Mouse (Mus musculus) CH12.LX (cell line): ENCODE measurements at regions not wholly inside any gene's neighbourhood (a gene's known extent, or its start where the extent isn't known, plus 50 kb on each side); places are given as distances from the start of the nearest gene placed in this dataset.
"Not testable (repeated sequence)": the region's sequence is repeated elsewhere in the genome, so short reads cannot be mapped to it uniquely, and the experiment has no call there.

ENCODE experiments used
- DNase-seq: peaks from one replicate; pipeline ENCODE4 v3.0.0-alpha.2; 2013; ENCODE audit errors: extremely low read depth
- H3K27ac ChIP-seq: 2 replicates; pipeline ENCODE4 v1.5.1; 2012; ENCODE audit warnings: low read depth, mild to moderate bottlenecking, control low read depth, moderate library complexity; ENCODE audit not compliant: insufficient read depth
- H3K27me3 ChIP-seq: replicated peaks from 2 replicates; pipeline ENCODE3; 2012; ENCODE audit warnings: inconsistent platforms
- H3K36me3 ChIP-seq, 2 experiments: replicated peaks in 1 of 2; 2 replicates each; pipeline versions ENCODE3 to v1.6.1; 2012; ENCODE audit warnings: inconsistent platforms in 1 of 2, low read length in 1 of 2, mild to moderate bottlenecking in 1 of 2, mixed read lengths in 1 of 2, moderate library complexity in 1 of 2; ENCODE audit not compliant: control insufficient read depth in 1 of 2, insufficient read depth in 1 of 2
- H3K4me1 ChIP-seq, 2 experiments: 2 replicates each; pipeline ENCODE4 v1.6.1; 2012; ENCODE audit warnings: inconsistent platforms in 1 of 2, moderate library complexity in 1 of 2; ENCODE audit not compliant: insufficient read depth in 2 of 2, control insufficient read depth in 1 of 2
- H3K4me2 ChIP-seq: 2 replicates; pipeline ENCODE4 v1.6.1; 2012; ENCODE audit warnings: low read depth, mild to moderate bottlenecking, control low read depth; ENCODE audit not compliant: poor library complexity, insufficient read depth, severe bottlenecking
- H3K4me3 ChIP-seq, 3 experiments: fragments of 150-350 bp in 1 of 3; sonication (generic) in 1 of 3; replicated peaks in 1 of 3; 2 replicates each; pipeline versions ENCODE3 to v1.5.1; 2011 to 2012; ENCODE audit warnings: low read depth in 2 of 3, low read length in 2 of 3, mild to moderate bottlenecking in 2 of 3, moderate library complexity in 2 of 3, control low read depth in 1 of 3, improper control_type of control experiment in 1 of 3, inconsistent platforms in 1 of 3, mixed read lengths in 1 of 3; ENCODE audit not compliant: poor library complexity in 1 of 3
- H3K79me2 ChIP-seq: replicated peaks from 2 replicates; pipeline ENCODE4 v1.6.1; 2012; ENCODE audit warnings: mild to moderate bottlenecking, moderate library complexity; ENCODE audit not compliant: control insufficient read depth, poor library complexity, insufficient read depth, severe bottlenecking; ENCODE audit errors: extremely low read depth
- H3K9ac ChIP-seq: 2 replicates; pipeline ENCODE4 v1.6.1; 2012; ENCODE audit warnings: low read depth, mild to moderate bottlenecking, control low read depth, moderate library complexity; ENCODE audit not compliant: insufficient read depth
- H3K9me3 ChIP-seq: replicated peaks from 2 replicates; pipeline ENCODE3; 2012; ENCODE audit warnings: low read length, inconsistent platforms, mixed read lengths
- CHD1 ChIP-seq: IDR thresholded peaks from 2 replicates; pipeline ENCODE4 v1.6.1; 2012; ENCODE audit warnings: low read depth, low read length, improper control_type of control experiment, inconsistent platforms
- CHD2 ChIP-seq: IDR thresholded peaks from 2 replicates; pipeline ENCODE4 v1.6.1; 2011; ENCODE audit warnings: low read length, improper control_type of control experiment
- ELF1 ChIP-seq: IDR thresholded peaks from 2 replicates; pipeline ENCODE4 v1.6.1; 2014; ENCODE audit warnings: low read depth, mild to moderate bottlenecking, inconsistent platforms, low read length, improper control_type of control experiment
- EP300 ChIP-seq: IDR thresholded peaks from 2 replicates; pipeline ENCODE4 v1.6.1; 2011; ENCODE audit warnings: low read length, improper control_type of control experiment
- GABPA ChIP-seq: IDR thresholded peaks from 2 replicates; pipeline ENCODE4 v1.6.1; 2012; ENCODE audit warnings: low read depth, low read length, improper control_type of control experiment, inconsistent platforms; ENCODE audit not compliant: insufficient replicate concordance
- HCFC1 ChIP-seq: IDR thresholded peaks from 2 replicates; pipeline ENCODE4 v1.6.1; 2012; ENCODE audit warnings: low read depth, mild to moderate bottlenecking, inconsistent platforms, low read length, improper control_type of control experiment
- MAX ChIP-seq: IDR thresholded peaks from 2 replicates; pipeline ENCODE4 v1.6.1; 2011; ENCODE audit warnings: low read length, improper control_type of control experiment
- MEF2A ChIP-seq: IDR thresholded peaks from 2 replicates; pipeline ENCODE4 v1.6.1; 2014; ENCODE audit warnings: low read depth, mild to moderate bottlenecking, inconsistent platforms, low read length, improper control_type of control experiment, borderline replicate concordance
- PAX5 ChIP-seq: IDR thresholded peaks from 2 replicates; pipeline ENCODE4 v1.6.1; 2012; ENCODE audit warnings: low read length, inconsistent platforms, mixed read lengths
- POLR2A ChIP-seq: IDR thresholded peaks from 2 replicates; pipeline ENCODE4 v1.6.1; 2011; ENCODE audit warnings: low read depth, mild to moderate bottlenecking, improper control_type of control experiment, low read length
- POLR2AphosphoS2 ChIP-seq: IDR thresholded peaks from 2 replicates; pipeline ENCODE4 v1.6.1; 2011; ENCODE audit warnings: low read depth, low read length, improper control_type of control experiment
- SIN3A ChIP-seq: IDR thresholded peaks from 2 replicates; pipeline ENCODE4 v1.6.1; 2012; ENCODE audit warnings: low read length, improper control_type of control experiment, inconsistent platforms
- TBP ChIP-seq: conservative IDR thresholded peaks from 2 replicates; pipeline ENCODE4 v1.6.1; 2011; ENCODE audit warnings: low read depth, low read length, improper control_type of control experiment
- ZMIZ1 ChIP-seq: IDR thresholded peaks from 2 replicates; pipeline ENCODE4 v1.6.1; 2012; ENCODE audit warnings: low read depth, mild to moderate bottlenecking, inconsistent platforms, low read length, improper control_type of control experiment
- ZNF384 ChIP-seq: IDR thresholded peaks from 2 replicates; pipeline ENCODE4 v1.6.1; 2012; ENCODE audit warnings: low read depth, low read length, improper control_type of control experiment, inconsistent platforms
- dilution Hi-C: fragments of 300-500 bp; cut with MboI; formaldehyde crosslinking; loops from 2 replicates; pipeline ENCODE4 v1.14.3; 2020; ENCODE audit warnings: low sequenced_read_pairs; ENCODE audit not compliant: extremely low pct_unique_long_range_greater_than_20kb, extremely low pct_ligation_motif_present
- in situ Hi-C: fragments of 300-500 bp; cut with MboI; formaldehyde crosslinking; loops from 3 replicates; pipeline ENCODE4 v1.14.3; 2019; ENCODE audit warnings: low sequenced_read_pairs, low pct_ligation_motif_present, low pct_unique_long_range_greater_than_20kb, mixed read lengths

DNA sequence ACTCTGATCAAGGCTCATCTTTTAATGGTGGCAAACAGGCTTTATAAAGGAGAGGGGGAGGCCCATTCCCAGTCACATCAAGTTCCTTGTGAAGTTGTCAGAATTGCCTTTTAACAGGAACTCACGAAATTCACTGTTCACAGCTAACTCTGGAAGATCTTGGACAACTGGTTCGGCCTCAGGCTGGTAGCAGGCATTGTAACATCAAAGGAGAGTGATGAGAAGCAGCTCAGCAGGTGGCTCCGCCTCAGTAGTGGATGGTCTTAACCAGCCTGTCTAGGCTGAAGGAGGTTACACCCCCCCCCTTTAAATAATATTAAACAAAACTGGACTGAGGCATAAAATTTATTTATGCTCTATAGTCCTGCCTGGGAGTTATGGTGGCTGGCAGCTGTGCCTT lies 113.0 kb upstream of the Tac1 start:
- in situ Hi-C loops (no loop called here), dilution Hi-C loops (no loop called here)
- Histone ChIP-seq H3K4me1 (no peaks in the 10 kb centered on the region), H3K9ac (no peak overlapping the region), H3K36me3 (no peaks in the 10 kb centered on the region), H3K27ac (no peak overlapping the region), H3K4me3 (no peak overlapping the region), H3K27me3 (no peaks in the 10 kb centered on the region), H3K79me2 (no peaks in the 10 kb centered on the region), H3K9me3 (no peaks in the 10 kb centered on the region), H3K4me2 (no peak overlapping the region)
- TF ChIP-seq EP300 (no peak), MAX (no peak), ZMIZ1 (no peak)
- DNase-seq: no peak

DNA sequence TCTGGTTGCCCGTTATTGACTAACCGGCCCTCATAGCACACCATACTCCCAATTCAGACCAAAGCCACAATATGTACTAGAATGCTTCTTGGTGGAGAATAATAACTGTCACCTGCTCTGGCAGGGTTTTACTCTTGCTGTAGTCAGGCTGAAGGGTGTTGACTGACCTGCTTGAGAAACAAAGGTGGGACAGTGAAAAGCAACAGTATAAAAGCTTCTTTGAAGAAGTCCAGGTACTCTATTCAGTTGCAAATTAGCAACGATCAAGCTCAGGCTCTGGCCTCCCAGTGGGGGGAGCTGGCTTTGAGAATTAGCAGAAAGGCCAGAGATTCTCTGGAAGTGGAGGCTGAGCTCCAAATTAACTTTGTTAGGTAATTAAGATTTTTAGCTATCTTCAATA lies 112.4 kb upstream of the Tac1 start:
- H3K4me1 ChIP-seq, DNase-seq, H3K9ac ChIP-seq, H3K9me3 ChIP-seq, H3K4me2 ChIP-seq, dilution Hi-C loops, H3K27ac ChIP-seq, in situ Hi-C loops, H3K79me2 ChIP-seq, H3K27me3 ChIP-seq, H3K36me3 ChIP-seq, H3K4me3 ChIP-seq: not testable (repeated sequence)

DNA sequence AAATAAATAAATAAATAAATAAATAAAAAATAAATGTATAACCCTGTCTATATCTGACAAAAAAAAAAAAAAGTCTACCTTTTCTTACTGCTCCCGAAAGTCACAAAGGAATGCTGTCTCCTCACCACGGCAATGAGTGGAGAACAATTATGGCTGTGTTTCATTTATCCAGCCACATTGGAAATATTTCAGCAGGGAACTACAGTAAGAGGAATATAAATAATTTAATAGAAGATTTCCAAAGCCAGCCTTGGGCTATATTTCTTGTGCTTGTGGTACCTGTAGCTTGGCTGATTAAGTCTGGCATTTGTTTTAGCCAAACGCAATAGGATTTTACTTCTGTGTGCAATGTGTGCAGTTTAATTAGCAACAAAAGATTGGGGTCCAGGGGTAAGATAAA lies 98.8 kb upstream of the Tac1 start:
- dilution Hi-C loops: no loop called here
- H3K4me1 ChIP-seq: no peaks in the 10 kb centered on the region
- H3K9me3 ChIP-seq: no peaks in the 10 kb centered on the region
- H3K27ac ChIP-seq: no peak overlapping the region
- H3K79me2 ChIP-seq: no peaks in the 10 kb centered on the region
- H3K36me3 ChIP-seq: no peaks in the 10 kb centered on the region
- no peak overlapping the region for H3K9ac ChIP-seq
- no peak overlapping the region for H3K4me2 ChIP-seq
- TF ChIP-seq CHD1 (no peak), ZNF384 (no peak), MEF2A (no peak), SIN3A (no peak), CHD2 (no peak), PAX5 (no peak), HCFC1 (no peak), ELF1 (no peak), GABPA (no peak), POLR2A (no peak), EP300 (no peak), POLR2AphosphoS2 (no peak), TBP (no peak)
- in situ Hi-C loops: no loop called here
- no peak for DNase-seq
- H3K4me3 ChIP-seq: no peak overlapping the region
- no peaks in the 10 kb centered on the region for H3K27me3 ChIP-seq
